Mouse (Mus musculus) kidney, embryonic 15.5 days (tissue): ENCODE data around the gene Rpp25l. TPM values are rescaled to one million over a fixed set of nuclear protein-coding genes. Genes with fewer than 3 reads are reported as not detected.
A peak's percentile ranks its signal among the peaks of the same experiment; 100 is the strongest.

Experiments used
- ATAC-seq: fragments of 200-750 bp; cut with Nextera tagmentation; replicated peaks from 2 replicates; pipeline ENCODE4 v1.8.0; 2017; ENCODE audit warnings: moderate TSS enrichment; ENCODE audit not compliant: low FRiP score
- H3K27ac ChIP-seq: fragments of 300-500 bp; sonication (generic); 2 replicates; pipeline ENCODE4 v1.5.1; 2015; ENCODE audit warnings: mild to moderate bottlenecking, inconsistent platforms
- H3K27me3 ChIP-seq: fragments of 300-500 bp; sonication (generic); 2 replicates; pipeline ENCODE4 v1.6.1; 2015; ENCODE audit warnings: inconsistent platforms
- H3K36me3 ChIP-seq: fragments of 300-500 bp; sonication (generic); 2 replicates; pipeline ENCODE4 v1.6.1; 2015; ENCODE audit warnings: inconsistent platforms
- H3K4me1 ChIP-seq: fragments of 300-500 bp; sonication (generic); 2 replicates; pipeline ENCODE4 v1.6.1; 2015; ENCODE audit warnings: inconsistent platforms
- H3K4me2 ChIP-seq: fragments of 300-500 bp; sonication (generic); 2 replicates; pipeline ENCODE4 v1.6.1; 2015; ENCODE audit warnings: moderate library complexity, mild to moderate bottlenecking, inconsistent platforms
- H3K4me3 ChIP-seq: fragments of 300-500 bp; sonication (generic); replicated peaks from 2 replicates; pipeline ENCODE4 v1.5.1; 2015; ENCODE audit warnings: mild to moderate bottlenecking, inconsistent platforms
- H3K9ac ChIP-seq: fragments of 300-500 bp; sonication (generic); 2 replicates; pipeline ENCODE4 v1.6.1; 2015; ENCODE audit warnings: mild to moderate bottlenecking, inconsistent platforms
- H3K9me3 ChIP-seq: fragments of 300-500 bp; sonication (generic); replicated peaks from 2 replicates; pipeline ENCODE4 v1.6.1; 2016; ENCODE audit warnings: inconsistent platforms
- WGBS: fragments of 180-500 bp; shearing (Covaris S2); methylation state at CpG from one replicate; pipeline ENCODE4 v1.1.7; 2015; ENCODE audit warnings: mixed read lengths; 5-methylcytosine and 5-hydroxymethylcytosine counted together
- polyA plus RNA-seq: library from polyadenylated mRNA; unstranded; fragments of >200 nt; fragmentation: Nextera tagmentation; extraction: Ambion mirVana; gene quantifications from 2 replicates; pipeline ENCODE4 v1.2.1, GENCODE M21; 2015

The Rpp25l gene
- polyA plus RNA-seq, 1 experiment from 2014 or later: 83.6 TPM

- H3K27ac ChIP-seq: no peak within 1 kb of the TSS
- ATAC-seq: peak; percentile 58; the same call in 1 of the 2 replicates
- WGBS: under 1% methylated on average over 48 of the region's 50 CpGs
Observed at GRCm38 (mm10) chr4:41731052-41731765, 17.9 kb upstream of the Rpp25l start, which contains the start of gene Arid3c. Gene Arid3c (minus strand): TSS chr4:41731142.

DNA sequence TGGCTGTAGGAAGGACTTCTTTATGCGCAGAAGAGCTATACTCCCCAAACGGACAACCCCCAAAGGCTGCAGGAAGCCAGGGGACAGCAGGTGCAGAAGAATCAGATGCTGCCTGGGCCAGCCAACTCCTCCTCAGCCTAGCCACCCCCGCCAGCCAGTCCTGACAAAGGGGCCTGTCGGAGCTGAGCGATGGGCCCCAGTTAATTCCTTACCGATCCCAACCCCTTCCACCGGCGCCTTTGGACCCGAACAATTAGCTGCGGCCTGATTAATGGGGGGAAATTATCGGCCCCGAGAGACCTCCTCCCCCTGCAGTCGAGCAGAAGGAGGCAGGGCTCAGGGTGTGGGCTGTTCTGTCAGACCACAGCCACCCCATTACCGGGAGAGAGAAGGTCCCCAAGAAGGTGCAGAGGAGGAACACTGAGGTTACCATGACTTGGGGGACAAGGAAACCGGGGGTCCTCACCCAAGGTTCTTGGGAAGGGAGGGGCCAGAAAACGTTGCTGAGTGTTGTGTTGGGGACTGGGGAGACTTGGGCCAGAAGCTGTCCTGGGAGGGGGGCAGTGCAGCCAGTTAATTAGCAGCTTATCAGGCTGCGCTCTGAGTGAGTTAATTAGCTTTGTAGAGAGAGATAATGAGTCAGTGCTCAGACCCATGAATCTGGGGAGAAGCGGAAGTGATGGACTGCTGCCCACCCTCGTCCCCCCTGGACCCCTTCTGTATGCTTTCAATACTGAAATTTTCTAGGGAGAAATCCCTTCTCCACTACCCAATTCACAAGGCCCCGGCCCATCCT, 13.7 kb upstream of the Rpp25l start:
- no peaks in the 10 kb centered on the region for H3K36me3 ChIP-seq
- H3K4me3 ChIP-seq: no peak overlapping the region; the same call in 1 of the 2 replicates
- H3K27me3 ChIP-seq: peaks cover 83% of the 10 kb centered on the region
- no peak overlapping the region for H3K27ac ChIP-seq
- no peak overlapping the region for H3K9ac ChIP-seq
- no peaks in the 10 kb centered on the region for H3K9me3 ChIP-seq
- WGBS: 12% methylated on average over 20 of the region's 20 CpGs
- ATAC-seq: no peak
- H3K4me2 ChIP-seq: no peak overlapping the region; the same call in 1 of the 2 replicates
- peaks cover 31% of the 10 kb centered on the region for H3K4me1 ChIP-seq

More at GRCm38 (mm10) chr4:41731052-41731765, 17.9 kb upstream of the Rpp25l start, which contains the start of gene Arid3c:
- no peaks in the 10 kb centered on the region for H3K9me3 ChIP-seq
- H3K27me3 ChIP-seq: peaks cover 75% of the 10 kb centered on the region
- H3K4me1 ChIP-seq: peaks cover 16% of the 10 kb centered on the region
- H3K4me3 ChIP-seq: peak within 1 kb of the TSS; percentile 38
- no peaks in the 10 kb centered on the region for H3K36me3 ChIP-seq
- H3K9ac ChIP-seq: no peak within 1 kb of the TSS
- peak within 1 kb of the TSS; percentile 71 for H3K4me2 ChIP-seq

GRCm38 (mm10) chr4:41722918-41723351, 9.6 kb upstream of the Rpp25l start, which contains the start of gene Dctn3:
Gene Dctn3 (minus strand): TSS chr4:41723170.
- peaks cover 45% of the 10 kb centered on the region for H3K27me3 ChIP-seq
- under 1% methylated on average over 27 of the region's 27 CpGs for WGBS
- ATAC-seq: peak; percentile 95
- H3K4me1 ChIP-seq: peaks cover 26% of the 10 kb centered on the region
- no peak within 1 kb of the TSS for H3K27ac ChIP-seq
- peak within 1 kb of the TSS; percentile 76 for H3K4me2 ChIP-seq
- H3K4me3 ChIP-seq: peak within 1 kb of the TSS; percentile 79
- H3K36me3 ChIP-seq: peaks cover 28% of the 10 kb centered on the region
- H3K9me3 ChIP-seq: no peaks in the 10 kb centered on the region
- peak within 1 kb of the TSS; percentile 90 for H3K9ac ChIP-seq

DNA sequence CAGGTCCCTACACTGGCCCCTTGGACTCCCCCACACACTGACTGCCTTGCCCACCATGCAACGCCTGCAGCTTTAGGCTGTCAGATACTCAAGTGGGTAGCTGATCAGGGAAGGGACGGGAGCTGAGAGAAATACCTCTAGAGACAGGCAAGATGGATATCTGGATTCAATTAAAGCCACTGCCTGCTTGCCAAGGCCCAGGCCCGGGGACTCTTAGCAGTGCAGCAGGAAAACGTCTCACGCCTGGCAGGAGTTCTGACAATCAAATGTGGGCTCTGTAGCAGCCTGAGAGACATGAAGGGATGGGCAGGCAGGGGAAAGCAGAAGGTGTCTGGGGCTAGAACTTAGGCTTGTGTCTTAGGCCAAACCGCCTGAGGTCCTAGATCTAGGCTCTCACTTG, 3.5 kb upstream of the Rpp25l start:
- Histone ChIP-seq H3K4me1 (peaks cover 20% of the 10 kb centered on the region), H3K9me3 (no peaks in the 10 kb centered on the region), H3K9ac (no peak overlapping the region), H3K27me3 (no peaks in the 10 kb centered on the region), H3K27ac (no peak overlapping the region), H3K36me3 (peaks cover 58% of the 10 kb centered on the region), H3K4me2 (no peak overlapping the region), H3K4me3 (no peak overlapping the region)
- ATAC-seq: no peak
- WGBS: 74% methylated on average over 6 of the region's 6 CpGs

- no peaks in the 10 kb centered on the region for H3K27me3 ChIP-seq
- H3K4me3 ChIP-seq: no peak overlapping the region
- H3K27ac ChIP-seq: no peak overlapping the region
- H3K9ac ChIP-seq: no peak overlapping the region
- 82% methylated on average over 5 of the region's 5 CpGs for WGBS
- peaks cover 67% of the 10 kb centered on the region for H3K36me3 ChIP-seq
- H3K4me1 ChIP-seq: peaks cover 26% of the 10 kb centered on the region
- H3K4me2 ChIP-seq: no peak overlapping the region
- H3K9me3 ChIP-seq: no peaks in the 10 kb centered on the region
- ATAC-seq: no peak
Observed at GRCm38 (mm10) chr4:41715596-41715995, 2.3 kb upstream of the Rpp25l start.

- no peak for ATAC-seq
Observed at GRCm38 (mm10) chr4:41715082-41715481, 1.7 kb upstream of the Rpp25l start.

GRCm38 (mm10) chr4:41714276-41714675, 942 bp upstream of the Rpp25l start:
- Histone ChIP-seq H3K9ac (no peak overlapping the region), H3K36me3 (peaks cover 55% of the 10 kb centered on the region)

More at GRCm38 (mm10) chr4:41715082-41715481, 1.7 kb upstream of the Rpp25l start:
- Histone ChIP-seq H3K27me3 (no peaks in the 10 kb centered on the region), H3K27ac (no peak overlapping the region), H3K4me3 (no peak overlapping the region), H3K4me1 (peaks cover 26% of the 10 kb centered on the region), H3K36me3 (peaks cover 63% of the 10 kb centered on the region), H3K4me2 (no peak overlapping the region), H3K9me3 (no peaks in the 10 kb centered on the region), H3K9ac (no peak overlapping the region)
- 72% methylated on average over 8 of the region's 8 CpGs for WGBS

GRCm38 (mm10) chr4:41712421-41713196, 725 bp downstream of the Rpp25l start:
- ATAC-seq: peak; percentile 17
- H3K27ac ChIP-seq: peak overlapping the region; percentile 73; the same call in 1 of the 2 replicates
- no peaks in the 10 kb centered on the region for H3K9me3 ChIP-seq
- H3K27me3 ChIP-seq: no peaks in the 10 kb centered on the region
- 39% methylated on average over 31 of the region's 31 CpGs for WGBS
- H3K4me1 ChIP-seq: peaks cover 33% of the 10 kb centered on the region
- H3K4me2 ChIP-seq: peak overlapping the region; percentile 91
- H3K9ac ChIP-seq: peak overlapping the region; percentile 90
- peaks cover 39% of the 10 kb centered on the region for H3K36me3 ChIP-seq
- peak overlapping the region; percentile 73 for H3K4me3 ChIP-seq

More at GRCm38 (mm10) chr4:41714276-41714675, 942 bp upstream of the Rpp25l start:
- peak overlapping the region; percentile 73 for H3K4me3 ChIP-seq
- no peaks in the 10 kb centered on the region for H3K27me3 ChIP-seq
- peaks cover 26% of the 10 kb centered on the region for H3K4me1 ChIP-seq
- H3K4me2 ChIP-seq: peak overlapping the region; percentile 91
- H3K27ac ChIP-seq: 0 out of 2 replicates have a peak overlapping the region, but pooled peaks have one; percentile 73
- no peak for ATAC-seq
- H3K9me3 ChIP-seq: no peaks in the 10 kb centered on the region
- 16% methylated on average over 8 of the region's 8 CpGs for WGBS

DNA sequence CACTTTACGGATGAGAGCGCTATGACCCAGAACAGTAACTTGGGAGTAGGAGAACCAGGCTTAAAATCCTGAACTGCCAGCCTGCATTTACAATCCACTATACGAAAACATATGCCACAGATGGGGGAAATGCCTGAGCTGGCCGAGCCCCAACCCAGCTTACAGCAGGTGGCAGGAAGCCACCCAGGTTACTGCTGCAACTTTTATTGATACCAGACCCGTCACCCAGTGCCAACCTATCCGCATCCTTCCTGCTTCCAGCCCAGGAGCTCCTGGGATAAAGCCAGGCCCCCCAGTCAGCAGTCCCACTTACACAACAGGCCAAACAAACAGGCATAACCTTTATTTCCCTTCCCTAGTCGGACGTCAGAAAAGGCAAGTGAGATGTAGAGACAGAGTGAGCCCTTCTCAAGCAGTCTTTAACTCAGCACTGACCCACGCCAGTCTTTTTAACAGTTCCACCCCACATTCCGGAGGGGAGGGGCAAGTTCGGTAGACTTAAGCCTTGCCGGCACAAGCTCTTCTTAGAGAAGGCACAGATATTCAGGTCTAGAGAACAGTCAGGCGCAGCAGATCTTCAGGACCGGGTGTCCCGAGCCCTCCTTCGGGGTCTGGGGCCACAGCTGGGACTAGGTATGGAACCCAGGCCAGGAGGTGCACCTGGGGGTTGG, 1.5 kb downstream of the Rpp25l start:
- Histone ChIP-seq H3K4me3 (peak overlapping the region; percentile 73), H3K36me3 (peaks cover 32% of the 10 kb centered on the region), H3K4me1 (peaks cover 39% of the 10 kb centered on the region), H3K4me2 (peak overlapping the region; percentile 91), H3K27me3 (no peaks in the 10 kb centered on the region), H3K27ac (no peak overlapping the region), H3K9ac (peak overlapping the region; percentile 90), H3K9me3 (no peaks in the 10 kb centered on the region)
- no peak for ATAC-seq
- WGBS: 80% methylated on average over 16 of the region's 16 CpGs

GRCm38 (mm10) chr4:41710229-41710628, 3.1 kb downstream of the Rpp25l start:
- Histone ChIP-seq H3K9me3 (no peaks in the 10 kb centered on the region), H3K27me3 (peaks cover 12% of the 10 kb centered on the region), H3K4me2 (no peak overlapping the region), H3K27ac (no peak overlapping the region), H3K9ac (no peak overlapping the region), H3K36me3 (peaks cover 20% of the 10 kb centered on the region), H3K4me1 (peaks cover 46% of the 10 kb centered on the region), H3K4me3 (no peak overlapping the region)
- WGBS: 72% methylated on average over 4 of the region's 4 CpGs
- no peak for ATAC-seq

DNA sequence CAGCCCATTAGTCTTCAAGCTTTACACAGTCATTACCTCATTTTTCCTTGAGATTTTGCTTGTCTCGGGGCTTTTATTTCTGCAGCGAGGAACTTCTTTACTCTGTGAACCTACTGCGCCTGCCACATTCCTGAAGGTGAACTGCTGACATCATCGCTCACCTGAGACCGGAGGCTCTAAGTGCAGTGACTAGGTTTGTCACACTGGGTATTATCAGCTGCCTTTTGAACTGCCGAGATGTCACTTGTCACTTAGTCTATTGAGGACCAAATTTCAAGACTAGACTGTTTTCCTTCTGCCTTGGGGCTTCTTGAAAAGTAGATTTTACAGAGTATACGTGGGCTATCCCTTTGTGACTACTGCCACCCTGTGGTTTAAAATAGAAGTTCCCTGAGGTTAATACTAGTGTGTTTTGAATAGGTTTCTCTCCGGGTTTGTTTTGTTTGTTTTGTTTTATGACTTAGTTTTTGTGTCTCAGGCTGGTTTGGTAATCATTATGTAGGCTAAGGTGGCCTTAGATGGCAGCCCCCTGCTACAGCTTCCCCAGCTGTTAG, 5.1 kb downstream of the Rpp25l start:
- H3K9me3 ChIP-seq: no peaks in the 10 kb centered on the region
- H3K4me2 ChIP-seq: no peak overlapping the region
- H3K4me1 ChIP-seq: peaks cover 46% of the 10 kb centered on the region
- H3K4me3 ChIP-seq: no peak overlapping the region
- H3K27me3 ChIP-seq: peaks cover 22% of the 10 kb centered on the region
- H3K27ac ChIP-seq: no peak overlapping the region
- 36% methylated on average over 8 of the region's 8 CpGs for WGBS
- H3K9ac ChIP-seq: no peak overlapping the region
- H3K36me3 ChIP-seq: peaks cover 15% of the 10 kb centered on the region
- no peak for ATAC-seq
